9 mouse cellular contexts compared by ENCODE assay signal in genomic region chr13:23448758-23449157, GRCm38 (mm10). TPM values are rescaled to one million over a fixed set of nuclear protein-coding genes. Genes with fewer than 3 reads are reported as not detected.
DNase-seq lines count a peak whose midpoint lies in the region; ATAC-seq lines count a peak whose summit lies in the region.
"Had no signal": no experiment of that assay in that cellular context is flagged by ENCODE, and none has a peak within 500 bp of the region (broad histone marks: within the 10 kb centered on the region; RNA-seq: fewer than 3 reads in every experiment).

No protein-coding gene starts in this region.

- H3K4me3 ChIP-seq in heart, embryonic 12.5 days, result peak overlapping the region; percentile 50
- H3K4me3 ChIP-seq in embryonic facial prominence, embryonic 10.5 days, result peak overlapping the region; percentile 68
- H3K4me3 ChIP-seq in hindbrain, embryonic 13.5 days, result peak overlapping the region; percentile 47
- H3K4me3 ChIP-seq in midbrain, embryonic 11.5 days (ENCODE audit: low read depth, low read length), result no peak overlapping the region

- ATAC-seq in heart, embryonic 12.5 days (ENCODE audit: insufficient number of reproducible peaks, low FRiP score), result no peak
- no peak for ATAC-seq in hindbrain, embryonic 13.5 days (ENCODE audit: low FRiP score)
- ATAC-seq in midbrain, embryonic 11.5 days (ENCODE audit: low FRiP score), result no peak

- DNase-seq in heart, postnatal 4 days, result no peak
- DNase-seq in embryonic facial prominence, embryonic 10.5 days (ENCODE audit: low spot score), result no peak
- no peak for DNase-seq in midbrain, embryonic 11.5 days (ENCODE audit: low spot score, missing footprints)
- DNase-seq in thymus, postnatal 36 days, result no peak
- no peak for DNase-seq in testis, postnatal 14 days (ENCODE audit: low spot score)
- no peak for DNase-seq in urinary bladder, adult 2 months (ENCODE audit: low spot score)

- H3K27me3 ChIP-seq in heart, embryonic 12.5 days (replicated peaks), result no peaks in the 10 kb centered on the region
- H3K27me3 ChIP-seq in embryonic facial prominence, embryonic 10.5 days (replicated peaks; ENCODE audit: low read depth, poor library complexity, severe bottlenecking), result no peaks in the 10 kb centered on the region
- no peaks in the 10 kb centered on the region for H3K27me3 ChIP-seq in hindbrain, embryonic 13.5 days
- H3K27me3 ChIP-seq in midbrain, embryonic 11.5 days (ENCODE audit: control insufficient read depth, insufficient read depth, low read length), result no peaks in the 10 kb centered on the region

- H3K9me3 ChIP-seq in heart, embryonic 12.5 days (replicated peaks), result no peaks in the 10 kb centered on the region
- no peaks in the 10 kb centered on the region for H3K9me3 ChIP-seq in embryonic facial prominence, embryonic 10.5 days
- no peaks in the 10 kb centered on the region for H3K9me3 ChIP-seq in hindbrain, embryonic 13.5 days
- H3K9me3 ChIP-seq in midbrain, embryonic 11.5 days (ENCODE audit: control insufficient read depth, low read length), result no peaks in the 10 kb centered on the region

- H3K9ac ChIP-seq in heart, embryonic 12.5 days, result no peak overlapping the region
- H3K9ac ChIP-seq in hindbrain, embryonic 13.5 days, result no peak overlapping the region
- H3K9ac ChIP-seq in midbrain, embryonic 11.5 days (ENCODE audit: low read length), result no peak overlapping the region

- peaks cover 9% of the 10 kb centered on the region; the same call in 1 of the 2 replicates for H3K4me1 ChIP-seq in heart, embryonic 12.5 days (replicated peaks)
- peaks cover 15% of the 10 kb centered on the region for H3K4me1 ChIP-seq in embryonic facial prominence, embryonic 10.5 days
- peaks cover 15% of the 10 kb centered on the region for H3K4me1 ChIP-seq in hindbrain, embryonic 13.5 days (replicated peaks)
- H3K4me1 ChIP-seq in midbrain, embryonic 11.5 days (ENCODE audit: control insufficient read depth, insufficient read depth, low read length), result peaks cover 6% of the 10 kb centered on the region

- H3K4me2 ChIP-seq in heart, embryonic 12.5 days, result peak overlapping the region; percentile 29; the same call in 1 of the 2 replicates
- H3K4me2 ChIP-seq in hindbrain, embryonic 13.5 days, result peak overlapping the region; percentile 66
- peak overlapping the region; percentile 63; the same call in 1 of the 2 replicates for H3K4me2 ChIP-seq in midbrain, embryonic 11.5 days

- H3K36me3 ChIP-seq in heart, embryonic 12.5 days, result no peaks in the 10 kb centered on the region
- H3K36me3 ChIP-seq in embryonic facial prominence, embryonic 10.5 days (replicated peaks), result no peaks in the 10 kb centered on the region
- no peaks in the 10 kb centered on the region for H3K36me3 ChIP-seq in hindbrain, embryonic 13.5 days
- H3K36me3 ChIP-seq in midbrain, embryonic 11.5 days (ENCODE audit: control insufficient read depth, insufficient read depth, low read length), result no peaks in the 10 kb centered on the region

- WGBS in heart, embryonic 12.5 days, result 40% methylated on average over 3 of the region's 3 CpGs
- WGBS in embryonic facial prominence, embryonic 10.5 days, result 45% methylated on average over 3 of the region's 3 CpGs
- 61% methylated on average over 3 of the region's 3 CpGs for WGBS in hindbrain, embryonic 13.5 days
- WGBS in midbrain, embryonic 11.5 days, result 49% methylated on average over 3 of the region's 3 CpGs

- H3K27ac ChIP-seq in heart, embryonic 12.5 days (ENCODE audit: poor library complexity, severe bottlenecking), result peak overlapping the region; percentile 33; the same call in 1 of the 2 replicates
- no peak overlapping the region for H3K27ac ChIP-seq in embryonic facial prominence, embryonic 10.5 days (replicated peaks)
- H3K27ac ChIP-seq in hindbrain, embryonic 13.5 days, result no peak overlapping the region
- H3K27ac ChIP-seq in midbrain, embryonic 11.5 days (ENCODE audit: low read depth, low read length), result no peak overlapping the region

RNA-seq across cellular contexts. Expression of gene Btn1a1, which starts 16.9 kb away (rescaled TPM):
- 2.6 and 2.9 TPM in 2 replicates for polyA plus RNA-seq in heart, embryonic 12.5 days (2016; fragmentation: Nextera tagmentation; extraction: Ambion mirVana)
- total RNA-seq in heart, postnatal 4 days (2021), result under 1 TPM; 0.11 to 0.24 TPM
- polyA plus RNA-seq in embryonic facial prominence, embryonic 10.5 days (2016; fragmentation: Nextera tagmentation; extraction: Ambion mirVana), result 0.12 and 0.16 TPM in 2 replicates
- polyA plus RNA-seq in hindbrain, embryonic 13.5 days (2015; fragmentation: Nextera tagmentation; extraction: Ambion mirVana), result 0.06 TPM in 1 of 2 replicates, not detected in the other
- polyA plus RNA-seq in midbrain, embryonic 11.5 days (2014; fragmentation: Nextera tagmentation; extraction: Ambion mirVana), result not detected in 2 replicates
- not detected in 2 replicates for polyA plus RNA-seq in urinary bladder, adult 2 months (2012; rRNA removed)
- total RNA-seq: liver, adult 2 months had no signal
- polyA plus RNA-seq: liver, adult 2 months had no signal

RNA-seq across cellular contexts. Expression of gene Abt1, which starts 25.1 kb away (rescaled TPM):
- 8.1 and 8.9 TPM in 2 replicates for polyA plus RNA-seq in heart, embryonic 12.5 days (2016; fragmentation: Nextera tagmentation; extraction: Ambion mirVana)
- total RNA-seq in heart, postnatal 4 days (2021), result 1 to 10 TPM; 5.0 to 5.6 TPM
- polyA plus RNA-seq in embryonic facial prominence, embryonic 10.5 days (2016; fragmentation: Nextera tagmentation; extraction: Ambion mirVana), result 15.0 and 15.6 TPM in 2 replicates
- 9.9 and 10.2 TPM in 2 replicates for polyA plus RNA-seq in hindbrain, embryonic 13.5 days (2015; fragmentation: Nextera tagmentation; extraction: Ambion mirVana)
- polyA plus RNA-seq in midbrain, embryonic 11.5 days (2014; fragmentation: Nextera tagmentation; extraction: Ambion mirVana), result 14.0 and 14.9 TPM in 2 replicates
- polyA plus RNA-seq in urinary bladder, adult 2 months (2012; rRNA removed), result 7.9 TPM in 2 replicates

RNA-seq across cellular contexts. Expression of gene Btn2a2, which starts 39.9 kb away (rescaled TPM):
- polyA plus RNA-seq in heart, embryonic 12.5 days (2016; fragmentation: Nextera tagmentation; extraction: Ambion mirVana), result 0.45 and 0.58 TPM in 2 replicates
- total RNA-seq in heart, postnatal 4 days (2021), result not detected
- polyA plus RNA-seq in embryonic facial prominence, embryonic 10.5 days (2016; fragmentation: Nextera tagmentation; extraction: Ambion mirVana), result 0.99 and 1.2 TPM in 2 replicates
- 0.12 TPM in 1 of 2 replicates, not detected in the other for polyA plus RNA-seq in hindbrain, embryonic 13.5 days (2015; fragmentation: Nextera tagmentation; extraction: Ambion mirVana)
- 0.28 and 0.34 TPM in 2 replicates for polyA plus RNA-seq in midbrain, embryonic 11.5 days (2014; fragmentation: Nextera tagmentation; extraction: Ambion mirVana)
- 0.04 TPM in 1 of 2 replicates, not detected in the other for polyA plus RNA-seq in urinary bladder, adult 2 months (2012; rRNA removed)
- total RNA-seq: liver, adult 2 months had no signal
- polyA plus RNA-seq: liver, adult 2 months had no signal
